Mouse (Mus musculus): ENCODE measurements around the gene Stox1.

The Stox1 gene

GRCm38 (mm10) chr10:62664963-62665590 lies 60.9 kb downstream of the Stox1 start:
- no peak for DNase-seq (ENCODE audit: low spot score in 2 of 2)

GRCm38 (mm10) chr10:62664171-62664570 lies 61.8 kb downstream of the Stox1 start:
- DNase-seq (ENCODE audit: low spot score in 2 of 2) = no peak

- no peak for DNase-seq (ENCODE audit: low spot score in 2 of 2)
Measured at GRCm38 (mm10) chr10:62656711-62657110, 69.2 kb downstream of the Stox1 start.

- no peak for DNase-seq (ENCODE audit: low spot score in 2 of 2)
Measured at GRCm38 (mm10) chr10:62651961-62652360, 74.0 kb downstream of the Stox1 start.

GRCm38 (mm10) chr10:62650881-62651810 lies 74.8 kb downstream of the Stox1 start, which contains the start of gene Ddx50:
Gene Ddx50, minus strand, starts transcription at chr10:62651218.
- peak; percentile 99 to 100 for DNase-seq (ENCODE audit: low spot score in 2 of 2)

- no peak for DNase-seq (ENCODE audit: low spot score in 2 of 2)
Measured at GRCm38 (mm10) chr10:62650358-62650782, 75.6 kb downstream of the Stox1 start.
